Mouse (Mus musculus): ENCODE data around the gene Tsc2.

Gene Tsc2

DNA sequence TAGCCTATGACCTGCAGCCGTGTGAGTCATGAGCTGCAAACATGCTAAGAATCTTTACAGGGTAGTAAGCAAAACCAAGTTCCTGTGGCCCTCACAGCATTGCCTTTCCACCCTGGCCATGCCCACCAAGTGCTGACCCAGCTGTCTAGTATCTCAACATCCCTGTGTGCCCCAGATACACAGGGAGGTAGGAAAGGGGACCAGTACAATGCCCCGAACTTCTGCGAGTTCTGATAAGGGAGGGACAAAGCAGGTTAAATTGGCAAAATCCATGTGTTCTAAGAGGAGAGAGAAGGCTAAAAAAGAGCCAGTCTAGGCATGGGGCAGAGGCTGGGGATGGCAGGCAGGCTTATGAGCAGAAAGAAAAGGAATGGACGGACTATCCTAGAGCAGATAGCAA is 24.1 kb downstream of the Tsc2 start:
- DNase-seq = no peak

DNA sequence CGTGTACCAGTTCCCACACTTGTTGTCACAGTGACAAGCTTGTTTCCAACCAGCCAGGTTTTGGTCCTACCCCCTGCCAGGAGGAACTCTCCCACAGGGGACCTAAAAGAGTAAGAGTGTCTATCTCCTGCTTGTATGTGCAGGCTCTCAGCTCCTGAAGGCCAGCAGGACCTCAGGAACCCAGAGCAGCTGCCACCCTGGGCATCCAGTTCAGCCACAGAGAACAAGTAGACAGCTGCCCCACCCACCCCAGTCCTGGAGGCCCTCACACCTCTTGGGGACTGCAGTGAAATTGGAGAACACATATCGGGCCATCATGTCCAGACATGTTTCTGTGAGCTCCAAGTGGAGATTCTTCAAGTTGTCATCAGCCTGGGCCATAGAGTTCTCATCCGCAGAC is 27.9 kb downstream of the Tsc2 start:
- DNase-seq = no peak

DNA sequence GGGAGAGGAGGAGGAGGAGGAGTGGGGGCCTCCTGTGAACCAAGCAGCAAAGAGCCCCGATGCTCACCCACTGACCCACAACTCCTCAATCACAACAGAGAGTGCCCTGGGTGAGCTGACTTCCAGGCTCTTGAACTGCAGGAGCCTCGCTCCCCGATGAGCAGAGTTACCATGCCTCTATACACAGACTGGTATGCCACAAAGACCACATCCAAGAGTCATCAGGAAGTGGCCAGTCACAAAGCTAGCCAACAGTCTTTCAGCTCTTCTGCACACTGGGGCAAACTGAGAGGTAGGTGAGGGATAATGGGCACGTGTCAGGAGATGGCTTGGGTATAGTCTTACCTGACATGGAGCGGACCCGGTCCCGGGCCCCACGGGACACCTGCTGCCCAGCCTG is 28.5 kb downstream of the Tsc2 start:
- DNase-seq = no peak

DNA sequence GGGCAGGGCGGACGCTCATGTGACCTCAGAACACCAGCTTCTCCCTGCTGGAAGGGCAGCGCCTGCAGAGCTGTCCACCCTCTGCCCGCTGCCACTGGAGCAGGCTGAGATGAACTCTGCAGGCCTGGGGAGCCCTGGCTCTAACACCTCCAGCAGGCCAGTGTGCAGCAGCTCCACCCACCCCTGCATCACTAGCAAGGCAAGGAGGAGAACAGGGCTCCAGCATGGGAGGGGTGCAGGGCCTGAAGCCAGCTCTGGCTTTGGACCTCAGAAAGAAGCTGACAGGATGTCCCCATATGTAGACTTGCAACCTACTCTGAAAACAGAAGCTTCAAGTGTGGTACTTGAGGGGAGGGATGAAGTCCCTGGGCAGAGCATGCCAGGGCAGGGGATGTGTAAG is 31.9 kb downstream of the Tsc2 start:
- no peak for DNase-seq

DNA sequence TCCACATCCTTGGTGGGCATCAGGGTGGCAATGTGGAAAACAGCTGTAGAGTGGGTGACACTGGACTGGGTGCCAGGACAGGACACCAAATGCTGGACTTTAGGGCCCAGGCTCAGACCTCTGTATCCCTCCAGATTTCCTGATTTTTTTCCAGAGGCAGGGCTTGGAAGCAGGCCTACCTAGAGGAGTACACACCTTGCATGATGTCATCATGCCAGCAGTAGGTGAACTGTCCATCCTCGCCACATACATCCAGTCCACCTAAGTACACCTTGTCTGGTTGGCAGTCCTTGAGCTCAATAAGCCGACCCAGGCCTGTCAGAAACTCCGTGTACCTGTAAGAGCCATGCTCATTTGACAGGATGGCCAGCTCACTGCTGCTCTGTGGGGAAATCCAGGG is 34.4 kb downstream of the Tsc2 start:
- DNase-seq = no peak

DNA sequence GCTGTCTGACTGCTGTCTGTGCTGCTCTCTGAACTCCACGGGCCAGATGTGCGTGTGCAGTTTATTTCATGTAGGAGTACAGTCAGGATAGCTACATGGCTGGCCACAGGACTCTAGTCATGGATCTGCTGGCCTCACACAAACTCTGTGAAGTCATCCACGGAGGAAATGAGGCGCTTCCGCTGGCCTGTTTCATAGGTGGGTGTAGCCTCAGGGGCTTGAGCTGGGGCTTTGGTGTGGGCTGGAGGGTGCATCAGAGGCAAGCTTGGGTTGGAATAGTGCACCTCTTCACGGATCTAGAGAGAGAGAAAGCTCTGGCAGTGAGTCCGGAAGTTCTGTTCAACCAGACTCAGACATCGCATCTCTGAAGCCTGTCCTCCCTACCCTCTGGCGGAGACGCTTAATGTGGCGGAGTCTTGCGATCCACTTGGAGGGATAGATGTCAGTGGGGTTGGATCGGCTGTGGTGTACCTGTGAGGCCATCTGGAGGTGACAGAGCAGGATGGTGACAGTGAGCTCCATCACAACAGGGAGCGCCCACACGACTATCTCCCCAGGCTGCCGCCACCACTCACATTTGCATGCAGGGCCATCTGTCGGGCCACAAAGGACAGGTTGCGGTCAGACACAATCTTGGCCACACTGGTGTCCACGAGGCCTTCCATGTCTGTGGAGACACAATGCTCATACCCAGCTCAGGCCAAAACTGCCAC is 35.8 kb downstream of the Tsc2 start:
- no peak for DNase-seq

DNA sequence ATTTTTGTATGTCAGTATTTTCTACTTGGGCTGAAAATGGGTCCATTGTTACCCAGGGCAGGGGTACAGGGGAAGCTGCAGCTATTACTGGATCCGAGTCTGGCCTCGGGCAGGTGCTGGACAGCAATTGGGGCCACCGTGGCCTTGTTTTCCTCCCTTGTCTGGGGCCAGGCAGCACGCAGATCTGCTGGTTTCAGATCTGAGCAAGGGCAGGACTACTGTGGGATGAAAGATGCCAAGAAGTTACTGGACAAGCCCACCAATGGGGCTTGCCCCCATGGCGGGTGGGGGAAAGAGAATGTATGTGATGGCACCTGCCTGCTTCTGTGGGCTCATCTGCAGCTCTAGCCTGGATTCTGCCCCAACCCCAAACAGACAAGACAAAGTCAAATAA is 36.4 kb downstream of the Tsc2 start:
- no peak for DNase-seq

DNA sequence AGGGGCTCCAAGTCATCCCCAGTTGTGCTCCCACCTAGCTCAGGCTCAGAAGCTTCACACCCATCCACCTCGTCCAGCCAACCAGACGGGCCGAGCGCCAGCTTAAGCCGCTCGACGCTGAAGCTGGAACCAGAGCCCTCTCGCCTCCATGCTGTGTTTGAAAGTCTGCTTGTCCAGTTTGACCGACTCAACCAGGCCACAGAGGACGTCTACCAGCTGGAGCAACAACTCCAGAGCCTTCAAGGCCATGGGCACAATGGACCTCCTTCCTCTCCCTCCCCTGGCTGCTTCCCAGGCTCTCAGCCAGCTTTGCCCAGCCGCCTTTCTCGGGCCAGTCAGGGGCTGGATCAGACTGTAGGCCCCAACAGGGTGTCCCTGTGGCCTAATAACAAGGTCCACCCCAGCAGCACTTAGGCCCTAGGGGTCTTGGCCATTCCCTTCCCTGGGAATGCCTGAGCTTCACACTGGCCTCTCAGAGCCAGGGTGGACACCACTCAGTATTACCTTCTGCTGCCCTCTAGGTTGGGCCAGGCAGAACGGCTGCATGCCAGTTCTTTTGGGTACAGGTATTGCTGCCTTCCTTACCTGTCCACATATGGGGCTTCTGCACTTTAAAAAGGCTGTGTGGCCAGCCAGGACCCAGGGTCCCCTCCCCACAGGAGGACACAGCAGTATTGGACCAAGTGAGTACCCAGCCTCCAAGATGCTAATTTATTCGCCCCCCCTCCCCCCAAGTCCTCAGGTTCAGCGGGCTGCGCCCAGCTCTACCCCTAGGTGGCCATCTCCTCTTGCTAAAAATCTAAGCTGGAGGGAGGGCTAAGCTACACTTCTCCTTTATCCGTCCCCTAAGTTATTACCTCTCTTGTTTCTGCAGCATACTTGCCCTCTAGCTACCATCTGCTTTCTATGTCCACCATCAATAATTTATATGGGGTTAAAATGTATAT is 37.0 kb downstream of the Tsc2 start:
- no peak for DNase-seq

DNA sequence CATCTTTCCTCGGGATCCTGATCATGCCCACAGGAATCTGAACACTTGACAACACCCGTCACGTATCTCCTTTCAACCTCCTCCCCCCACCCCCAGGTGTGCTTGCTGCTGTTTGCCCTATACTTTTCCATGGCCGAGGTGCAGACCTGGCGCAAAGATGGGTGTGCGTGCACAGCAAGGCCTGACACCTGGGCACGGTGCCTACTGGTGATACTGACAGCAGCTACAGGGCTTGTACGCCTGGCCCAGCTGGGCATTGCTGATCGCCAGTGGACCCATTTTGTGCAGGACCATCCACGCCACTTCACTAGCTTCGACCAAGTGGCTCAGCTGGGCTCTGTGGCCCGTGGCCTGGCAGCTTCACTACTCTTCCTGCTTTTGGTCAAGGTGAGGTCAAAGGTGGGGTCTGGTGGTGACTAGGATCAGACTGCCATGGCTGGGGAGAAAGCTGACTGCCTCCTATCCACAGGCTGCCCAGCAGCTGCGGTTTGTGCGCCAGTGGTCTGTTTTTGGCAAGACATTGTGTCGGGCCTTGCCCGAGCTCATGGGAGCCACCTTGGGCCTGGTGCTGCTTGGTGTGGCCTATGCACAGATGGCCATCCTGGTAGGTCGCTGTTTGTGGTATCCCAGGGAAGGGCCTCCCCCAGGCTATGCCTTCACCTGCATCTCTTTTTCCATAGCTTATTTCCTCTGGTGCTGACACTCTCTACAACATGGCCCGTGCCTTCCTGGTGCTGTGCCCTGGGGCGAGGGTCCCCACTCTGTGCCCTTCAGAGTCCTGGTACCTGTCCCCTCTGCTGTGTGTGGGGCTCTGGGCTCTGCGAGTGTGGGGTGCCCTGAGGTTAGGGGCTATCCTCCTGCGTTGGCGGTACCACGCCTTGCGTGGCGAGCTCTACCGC is 38.2 kb downstream of the Tsc2 start:
- no peak for DNase-seq

DNA sequence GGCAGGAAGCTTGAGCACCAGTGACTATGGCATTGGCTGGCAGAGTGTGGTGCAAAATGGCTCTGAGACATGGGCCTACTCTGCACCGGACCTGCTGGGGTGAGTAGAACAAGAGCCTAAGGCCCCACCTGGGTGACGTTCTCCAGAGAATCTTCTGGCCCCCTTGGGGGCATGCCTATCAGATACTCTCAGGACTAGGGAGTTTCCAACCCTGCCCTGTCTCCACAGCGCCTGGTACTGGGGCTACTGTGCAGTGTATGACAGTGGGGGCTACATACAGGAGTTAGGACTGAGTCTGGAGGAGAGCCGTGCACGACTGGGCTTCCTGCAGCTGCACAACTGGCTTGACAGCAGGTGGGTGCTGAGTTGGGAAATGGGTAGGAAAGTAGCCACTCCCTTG is 39.2 kb downstream of the Tsc2 start:
- no peak for DNase-seq

DNA sequence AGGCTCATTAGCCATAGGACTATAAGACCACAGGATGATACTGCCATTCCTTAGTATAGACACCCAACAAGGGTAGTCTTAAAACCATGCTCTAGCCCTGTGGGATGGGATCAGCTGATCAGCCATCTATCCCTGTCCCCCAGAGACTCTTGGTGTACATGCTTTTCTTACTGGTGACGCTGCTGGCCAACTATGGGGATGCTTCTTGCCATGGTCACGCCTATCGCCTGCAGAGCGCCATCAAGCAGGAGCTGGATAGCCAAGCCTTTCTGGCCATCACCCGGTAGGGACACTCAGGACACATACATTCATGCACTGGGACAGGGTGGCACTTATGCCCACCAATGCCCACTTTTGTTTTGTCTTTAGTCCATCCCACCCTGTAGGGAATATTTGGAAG is 40.7 kb downstream of the Tsc2 start:
- DNase-seq = no peak

DNA sequence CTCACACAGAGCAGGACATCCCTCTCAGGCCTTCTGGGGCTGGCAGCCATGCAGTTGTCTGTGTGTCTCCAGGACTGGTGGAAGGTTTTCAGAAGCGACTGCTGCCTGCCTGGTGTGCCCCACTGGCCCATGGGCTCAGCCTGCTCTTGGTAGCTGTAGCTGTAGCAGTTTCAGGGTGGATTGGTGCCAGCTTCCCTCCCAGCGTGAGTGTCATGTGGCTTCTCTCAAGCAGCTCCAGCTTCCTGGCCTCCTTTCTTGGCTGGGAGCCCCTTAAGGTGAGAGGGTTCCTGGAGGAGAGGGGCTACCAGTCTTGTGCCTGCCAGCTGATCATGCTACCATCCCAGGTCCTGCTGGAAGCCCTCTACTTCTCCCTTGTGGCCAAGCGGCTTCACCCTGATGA is 41.5 kb downstream of the Tsc2 start:
- no peak for DNase-seq

DNA sequence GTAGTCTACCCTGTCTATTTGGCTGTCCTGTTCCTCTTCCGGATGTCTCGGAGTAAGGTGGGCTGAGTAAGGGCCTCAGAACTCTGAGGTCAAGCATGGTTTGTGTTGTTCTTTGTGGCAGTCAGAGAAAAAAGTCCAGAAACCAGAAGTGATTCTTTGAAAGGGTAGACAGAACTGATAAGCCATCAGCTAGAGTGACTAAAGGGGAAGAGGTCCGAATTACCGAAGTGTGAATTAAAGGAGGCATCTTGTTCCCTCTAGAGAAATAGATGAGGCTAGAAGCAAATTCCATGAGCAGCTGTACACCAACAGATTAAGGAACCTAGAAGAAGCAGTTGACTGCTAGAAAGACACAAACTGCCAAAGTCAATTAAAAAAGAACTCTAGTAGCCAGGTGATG is 45.9 kb downstream of the Tsc2 start:
- DNase-seq = no peak

DNA sequence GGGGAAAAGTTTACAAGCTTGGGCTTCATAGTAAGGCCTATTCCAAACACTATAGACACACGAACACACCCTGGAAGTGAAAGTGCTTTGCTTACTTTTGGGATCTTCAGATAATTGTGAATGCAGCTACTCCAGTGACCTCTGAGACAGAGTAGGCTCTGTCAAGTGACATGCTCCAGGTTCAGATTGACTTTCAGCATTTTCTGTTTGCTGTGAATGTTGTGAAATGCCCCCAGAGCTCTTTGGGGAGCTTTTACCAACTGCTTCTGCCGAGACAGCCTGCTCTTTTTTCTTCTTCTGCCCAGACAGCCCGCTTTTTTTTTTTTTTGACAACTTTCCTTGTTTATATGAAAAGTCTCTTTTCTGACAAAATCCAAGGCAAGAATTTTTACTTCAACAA is 47.9 kb downstream of the Tsc2 start:
- no peak for DNase-seq

DNA sequence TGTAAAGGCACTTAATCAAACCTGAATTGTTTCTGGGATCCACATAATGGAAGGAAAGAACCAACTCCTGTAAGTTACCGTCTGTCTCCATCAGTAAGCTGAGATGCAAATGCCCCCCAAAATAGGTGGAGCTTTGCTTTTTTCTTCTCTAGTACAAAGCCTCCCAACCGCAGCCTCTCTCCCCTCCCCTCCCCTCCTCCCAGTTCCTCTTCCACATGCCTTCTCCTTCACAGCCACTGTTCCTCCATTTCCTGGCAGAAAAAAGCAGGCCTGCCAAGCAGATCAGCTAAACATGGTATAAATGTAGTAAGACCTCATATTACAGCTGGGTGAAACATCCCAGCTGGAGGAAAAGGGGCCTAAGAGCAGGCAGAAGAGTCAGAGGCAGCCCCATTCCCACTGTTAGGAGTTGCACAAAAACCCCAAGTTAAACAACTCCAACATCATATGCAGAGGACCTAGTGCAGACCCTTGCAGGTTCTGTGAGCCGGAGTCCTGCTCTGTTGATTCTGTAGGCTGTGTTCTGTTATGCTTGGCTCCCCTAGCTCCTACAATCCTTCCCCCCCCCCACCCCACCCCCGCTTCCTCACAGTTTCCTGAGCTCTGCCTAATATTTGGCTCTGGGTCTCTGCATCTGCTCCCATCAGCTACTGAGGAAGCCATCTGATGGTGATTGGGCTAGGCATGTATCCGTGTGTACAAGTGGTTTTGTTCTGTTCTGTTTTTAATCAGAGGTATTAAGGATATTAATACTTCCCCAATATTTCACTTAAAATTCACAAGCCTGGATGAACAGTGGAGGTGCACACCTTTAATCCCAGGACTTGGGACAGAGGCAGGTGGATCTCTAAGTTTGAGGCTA is 48.6 kb downstream of the Tsc2 start:
- DNase-seq = no peak

DNA sequence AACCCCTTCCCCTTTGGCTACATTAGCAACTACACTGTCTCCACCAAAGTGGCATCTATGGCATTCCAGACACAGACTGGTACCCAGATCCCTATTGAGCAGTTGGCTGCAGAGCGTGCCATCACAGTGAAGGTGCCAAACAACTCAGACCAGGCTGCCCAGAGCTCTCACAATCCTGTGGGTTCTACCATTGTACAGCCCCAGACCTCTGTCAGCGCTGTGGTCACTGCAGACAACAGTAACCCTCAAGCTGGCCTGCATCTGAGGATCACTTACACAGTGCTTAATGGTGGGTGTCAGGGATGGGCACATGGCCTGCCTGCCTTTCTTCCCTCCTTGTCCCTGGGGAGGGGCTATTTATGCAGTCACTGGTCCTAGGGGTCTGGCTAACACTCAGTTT is 52.1 kb downstream of the Tsc2 start:
- no peak for DNase-seq

DNA sequence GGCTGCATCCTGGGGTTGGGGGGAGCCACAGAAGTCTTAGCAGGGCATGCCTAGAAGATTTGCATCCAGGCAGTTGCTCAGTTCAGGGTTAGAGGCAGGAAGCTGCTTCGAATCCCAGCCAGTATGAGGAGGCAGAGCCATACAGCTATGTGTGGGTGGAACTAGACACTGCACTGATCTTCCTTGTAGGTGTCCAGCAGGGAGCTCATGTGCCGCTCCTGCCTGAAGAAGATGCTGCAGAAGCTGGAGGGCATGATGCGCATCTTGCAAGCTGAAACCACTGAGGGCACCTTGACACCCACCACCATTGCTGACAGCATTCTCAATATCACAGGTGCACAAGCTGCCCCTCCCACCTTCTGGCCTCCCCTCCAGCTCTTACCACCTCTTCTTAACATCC is 52.9 kb downstream of the Tsc2 start:
- no peak for DNase-seq

DNA sequence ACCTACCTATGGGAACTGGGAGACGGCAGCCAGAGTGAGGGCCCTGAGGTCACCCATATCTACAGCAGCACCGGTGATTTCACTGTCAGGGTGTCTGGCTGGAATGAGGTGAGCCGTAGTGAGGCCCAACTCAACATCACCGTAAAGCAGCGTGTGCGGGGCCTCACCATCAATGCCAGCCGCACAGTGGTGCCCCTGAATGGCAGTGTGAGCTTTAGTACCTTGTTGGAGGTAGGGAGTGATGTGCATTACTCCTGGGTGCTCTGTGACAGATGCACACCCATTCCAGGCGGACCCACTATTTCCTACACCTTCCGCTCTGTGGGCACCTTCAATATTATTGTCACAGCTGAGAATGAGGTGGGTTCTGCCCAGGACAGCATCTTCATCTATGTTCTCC is 58.6 kb downstream of the Tsc2 start:
- DNase-seq = no peak

DNA sequence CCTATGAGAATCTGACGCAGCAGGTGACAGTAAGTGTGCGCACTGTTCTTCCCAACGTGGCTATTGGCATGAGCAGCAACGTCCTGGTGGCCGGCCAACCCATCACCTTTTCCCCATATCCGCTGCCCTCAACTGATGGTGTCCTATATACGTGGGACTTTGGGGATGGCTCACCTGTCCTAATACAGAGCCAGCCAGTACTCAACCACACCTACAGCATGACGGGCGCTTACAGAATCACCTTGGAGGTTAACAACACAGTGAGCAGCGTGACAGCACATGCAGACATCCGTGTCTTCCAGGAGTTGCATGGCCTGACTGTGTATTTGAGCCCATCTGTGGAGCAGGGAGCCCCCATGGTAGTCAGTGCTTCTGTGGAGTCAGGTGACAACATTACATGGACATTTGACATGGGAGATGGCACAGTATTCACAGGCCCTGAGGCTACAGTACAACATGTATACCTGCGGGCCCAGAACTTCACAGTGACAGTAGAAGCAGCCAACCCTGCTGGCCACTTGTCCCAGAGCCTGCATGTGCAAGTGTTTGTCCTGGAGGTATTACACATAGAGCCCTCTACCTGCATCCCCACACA is 59.7 kb downstream of the Tsc2 start:
- DNase-seq = no peak

DNA sequence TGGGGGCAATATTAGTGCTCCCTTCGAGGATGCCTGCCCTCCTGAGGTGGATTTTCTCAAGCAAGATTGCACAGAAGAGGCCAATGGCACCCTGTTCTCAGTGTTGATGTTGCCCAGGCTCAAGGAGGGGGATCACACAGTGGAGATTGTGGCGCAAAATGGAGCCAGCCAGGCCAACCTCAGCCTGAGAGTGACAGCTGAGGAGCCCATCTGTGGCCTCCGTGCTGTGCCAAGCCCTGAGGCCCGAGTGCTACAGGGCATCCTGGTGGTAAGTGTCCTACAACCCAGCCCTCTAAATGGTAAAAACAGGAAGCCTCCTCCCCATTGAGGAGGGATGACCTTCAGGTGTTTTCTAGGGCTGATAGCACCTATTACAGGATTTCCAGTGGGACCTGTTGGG is 62.6 kb downstream of the Tsc2 start:
- DNase-seq = no peak

DNA sequence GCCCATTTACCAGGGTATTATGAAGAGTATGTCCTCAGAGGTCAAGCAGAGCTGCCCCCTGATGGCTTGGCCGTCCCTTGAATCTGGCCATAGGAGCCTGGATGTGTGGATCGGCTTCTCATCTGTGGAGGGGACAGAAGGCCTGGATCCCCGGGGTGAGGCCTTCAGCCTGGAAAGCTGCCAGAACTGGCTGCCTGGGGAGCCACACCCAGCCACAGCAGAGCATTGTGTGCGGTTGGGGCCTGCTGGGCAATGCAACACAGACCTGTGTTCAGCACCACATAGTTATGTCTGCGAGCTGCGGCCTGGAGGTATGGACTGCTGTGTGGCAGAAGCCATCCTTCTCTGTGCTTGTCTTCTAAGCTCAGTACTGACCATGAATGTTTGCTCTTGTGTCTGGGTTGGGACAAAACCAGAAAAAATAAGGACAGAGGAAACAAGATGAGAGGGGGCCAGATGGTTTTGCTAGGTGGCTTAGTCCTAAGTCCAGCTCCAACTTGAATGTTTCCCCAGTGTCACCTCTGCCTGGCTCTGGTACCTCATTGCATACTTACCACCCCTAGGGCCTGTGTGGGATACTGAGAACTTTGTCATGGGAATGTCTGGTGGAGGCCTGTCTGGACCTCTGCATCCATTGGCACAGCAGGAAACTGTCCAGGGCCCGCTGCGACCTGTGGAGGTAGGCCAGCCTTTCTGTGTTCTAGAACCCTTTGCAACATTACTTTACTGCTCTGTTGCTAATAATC is 65.2 kb downstream of the Tsc2 start:
- DNase-seq = no peak
